Comparison of ENCODE assay signal across 8 mouse cellular contexts in the genomic region with DNA sequence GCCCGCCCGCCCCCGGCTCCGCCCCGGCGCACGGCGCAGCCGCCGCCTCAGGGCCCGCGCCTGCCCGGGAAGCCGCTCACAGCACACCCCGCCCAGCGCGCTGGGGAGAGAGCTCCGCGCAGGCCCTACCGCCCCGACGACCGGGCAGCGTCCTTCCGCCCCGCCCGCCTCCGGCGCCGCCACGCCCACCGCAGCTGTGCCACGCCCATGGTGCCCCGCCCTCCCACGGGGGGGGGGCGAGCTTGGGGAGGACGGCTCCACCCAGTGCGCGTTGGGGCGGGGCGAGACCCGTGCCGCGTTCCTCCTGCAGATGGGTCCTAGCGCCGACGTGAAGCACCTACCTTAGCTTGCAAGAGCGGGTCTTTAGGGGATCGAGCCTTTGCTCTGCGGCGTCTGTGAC. TPM values are rescaled to one million over a fixed set of nuclear protein-coding genes. Genes with fewer than 3 reads are reported as not detected.
DNase-seq lines count a peak whose midpoint lies in the region; ATAC-seq and TF ChIP-seq lines count a peak whose summit lies in the region.

TSS of gene Usp12 (minus strand) at position 154 of the 400 bp plus-strand sequence.

- ATAC-seq in forebrain, embryonic 16.5 days, result peak; percentile 97
- peak; percentile 97 for ATAC-seq in lung, embryonic 14.5 days (ENCODE audit: insufficient read depth)

- TF ChIP-seq CTCF in layer of hippocampus, adult 2 months (conservative IDR thresholded peaks at IDR 0.05), result no peak
- no peak for TF ChIP-seq CTCF in lung, embryonic 14.5 days (IDR thresholded peaks at IDR 0.05; ENCODE audit: low read depth)
- TF ChIP-seq CTCF in olfactory bulb, adult 2 months (IDR thresholded peaks at IDR 0.05; ENCODE audit: insufficient read depth, low read depth, low read length), result no peak
- peak; percentile 58; the same call in 1 of the 2 replicates for TF ChIP-seq CTCF in thymus, adult 2 months (IDR thresholded peaks at IDR 0.05; ENCODE audit: borderline replicate concordance, control insufficient read depth, extremely low read depth, insufficient read depth, low read length, poor library complexity)

- peak within 1 kb of the TSS; percentile 75 for H3K4me2 ChIP-seq in forebrain, embryonic 16.5 days (ENCODE audit: low read length)
- peak within 1 kb of the TSS; percentile 87 for H3K4me2 ChIP-seq in lung, embryonic 14.5 days

- H3K4me3 ChIP-seq in ES-E14 (ENCODE audit: insufficient read depth in 1 of 2, low read depth in 1 of 2, low read length in 2 of 2, poor library complexity in 1 of 2, severe bottlenecking in 1 of 2), result peak within 1 kb of the TSS; percentile 90 to 93
- H3K4me3 ChIP-seq in forebrain, embryonic 16.5 days (replicated peaks; ENCODE audit: low read length), result peak within 1 kb of the TSS; percentile 96
- H3K4me3 ChIP-seq in layer of hippocampus, adult 2 months, result peak within 1 kb of the TSS; percentile 83
- peak within 1 kb of the TSS; percentile 91 for H3K4me3 ChIP-seq in lung, embryonic 14.5 days (ENCODE audit: low read depth, low read length)
- peak within 1 kb of the TSS; percentile 99 for H3K4me3 ChIP-seq in olfactory bulb, adult 2 months (ENCODE audit: insufficient read depth, low read depth, low read length)
- H3K4me3 ChIP-seq in thymus, adult 2 months (ENCODE audit: control insufficient read depth, insufficient read depth, low read length), result peak within 1 kb of the TSS; percentile 91

- intact Hi-C loops in heart, postnatal 36 days (cut with DNase I), result loop anchor here (1.0 to 5.0 kb wide), 3 partner anchors 25 to 43 kb away; no protein-coding TSS in a partner anchor

- under 1% methylated on average over 31 of the region's 51 CpGs for WGBS in forebrain, embryonic 16.5 days
- WGBS in lung, embryonic 14.5 days, result 1% methylated on average over 44 of the region's 51 CpGs
- WGBS in olfactory bulb, adult 2 months, result 1% methylated on average over 48 of the region's 51 CpGs
- WGBS in thymus, adult 2 months, result 3% methylated on average over 50 of the region's 51 CpGs

- peak; percentile 86 for DNase-seq in ES-E14 (ENCODE audit: low read depth, low spot score)
- peak; percentile 97 for DNase-seq in cerebellum, adult 11-12 months
- DNase-seq in heart, postnatal 36 days, result peak; percentile 99 to 100
- DNase-seq in layer of hippocampus, adult 2 months (ENCODE audit: low spot score in 2 of 2), result peak; percentile 98 to 99
- DNase-seq in lung, embryonic 14.5 days, result peak; percentile 98
- peak; percentile 99 for DNase-seq in thymus, adult 2 months

- no peaks in the 10 kb centered on the region for H3K9me3 ChIP-seq in ES-E14 (ENCODE audit: control insufficient read depth, insufficient read depth, low read depth, low read length)
- H3K9me3 ChIP-seq in forebrain, embryonic 16.5 days (ENCODE audit: control insufficient read depth, low read length), result no peaks in the 10 kb centered on the region
- H3K9me3 ChIP-seq in lung, embryonic 14.5 days (ENCODE audit: low read depth, low read length), result no peaks in the 10 kb centered on the region

- TF ChIP-seq POLR2A in olfactory bulb, adult 2 months (IDR thresholded peaks at IDR 0.05; ENCODE audit: insufficient read depth, low read depth, low read length), result 0 out of 2 replicates have a peak, but pooled peaks have one; percentile 31
- TF ChIP-seq POLR2A in thymus, adult 2 months (IDR thresholded peaks at IDR 0.05; ENCODE audit: control insufficient read depth, extremely low read depth, insufficient read depth, low read length, poor library complexity), result 0 out of 2 replicates have a peak, but pooled peaks have one; percentile 40

- no peaks in the 10 kb centered on the region for H3K27me3 ChIP-seq in forebrain, embryonic 16.5 days (replicated peaks; ENCODE audit: control insufficient read depth, insufficient read depth, low read length)
- H3K27me3 ChIP-seq in lung, embryonic 14.5 days (ENCODE audit: insufficient read depth, low read length), result no peaks in the 10 kb centered on the region
- H3K27me3 ChIP-seq in thymus, adult 2 months (ENCODE audit: control insufficient read depth, insufficient read depth, low read length), result no peaks in the 10 kb centered on the region

- in situ Hi-C loops in ES-E14 (cut with MboI; ENCODE audit: low sequenced_read_pairs in 2 of 2, unreplicated experiment in 2 of 2), result no loop called here

- H3K36me3 ChIP-seq in ES-E14 (ENCODE audit: control insufficient read depth, insufficient read depth, low read length, poor library complexity, severe bottlenecking), result no peaks in the 10 kb centered on the region
- H3K36me3 ChIP-seq in forebrain, embryonic 16.5 days (ENCODE audit: control insufficient read depth, insufficient read depth), result no peaks in the 10 kb centered on the region
- H3K36me3 ChIP-seq in lung, embryonic 14.5 days (ENCODE audit: insufficient read depth), result no peaks in the 10 kb centered on the region
- H3K36me3 ChIP-seq in thymus, adult 2 months (ENCODE audit: control insufficient read depth, insufficient read depth, low read length), result no peaks in the 10 kb centered on the region

- H3K9ac ChIP-seq in ES-E14 (ENCODE audit: insufficient read depth, low read depth, low read length, poor library complexity, severe bottlenecking), result peak within 1 kb of the TSS; percentile 87
- H3K9ac ChIP-seq in forebrain, embryonic 16.5 days (replicated peaks; ENCODE audit: low read depth, low read length), result peak within 1 kb of the TSS; percentile 92
- peak within 1 kb of the TSS; percentile 91 for H3K9ac ChIP-seq in lung, embryonic 14.5 days

- H3K4me1 ChIP-seq in ES-E14 (ENCODE audit: control insufficient read depth in 2 of 2, insufficient read depth in 2 of 2, low read length in 2 of 2, poor library complexity in 1 of 2), result peaks cover 3 to 7% of the 10 kb centered on the region in 2 experiments; a peak in 3 of 4 replicates
- H3K4me1 ChIP-seq in forebrain, embryonic 16.5 days (replicated peaks; ENCODE audit: control insufficient read depth, insufficient read depth, low read length), result peaks cover 28% of the 10 kb centered on the region
- H3K4me1 ChIP-seq in lung, embryonic 14.5 days (ENCODE audit: insufficient read depth), result peaks cover 13% of the 10 kb centered on the region
- peaks cover 15% of the 10 kb centered on the region for H3K4me1 ChIP-seq in olfactory bulb, adult 2 months (ENCODE audit: control insufficient read depth, insufficient read depth, low read length)
- peaks cover 17% of the 10 kb centered on the region for H3K4me1 ChIP-seq in thymus, adult 2 months (replicated peaks; ENCODE audit: control insufficient read depth, insufficient read depth, low read length)

- peak within 1 kb of the TSS; percentile 50 for H3K27ac ChIP-seq in ES-E14 (ENCODE audit: insufficient read depth, low read depth, low read length, poor library complexity, severe bottlenecking)
- peak within 1 kb of the TSS; percentile 86 for H3K27ac ChIP-seq in forebrain, embryonic 16.5 days (ENCODE audit: low read length)
- peak within 1 kb of the TSS; percentile 92 for H3K27ac ChIP-seq in layer of hippocampus, adult 2 months
- H3K27ac ChIP-seq in lung, embryonic 14.5 days (ENCODE audit: low read depth), result peak within 1 kb of the TSS; percentile 93
- peak within 1 kb of the TSS; percentile 61 for H3K27ac ChIP-seq in olfactory bulb, adult 2 months (ENCODE audit: insufficient read depth, low read depth, low read length)
- H3K27ac ChIP-seq in thymus, adult 2 months (ENCODE audit: control insufficient read depth, insufficient read depth, low read length), result peak within 1 kb of the TSS; percentile 4; the same call in 1 of the 2 replicates

TF ChIP-seq in ES-E14, 5 proteins besides CTCF, POLR2A, EP300 and RAD21:
- TF ChIP-seq MAFK (IDR thresholded peaks at IDR 0.05; ENCODE audit: insufficient read depth, low read depth, low read length), result no peak
- peak; percentile 53; the same call in 1 of the 2 replicates for TF ChIP-seq HCFC1 (IDR thresholded peaks at IDR 0.05; ENCODE audit: borderline replicate concordance, insufficient read depth, low read length)

RNA-seq across cellular contexts. Expression of gene Usp12, which starts in this region (rescaled TPM):
- 20.6 and 25.4 TPM in 2 replicates for total RNA-seq in ES-E14 (2012; rRNA removed)
- 16.9 and 17.5 TPM in 2 replicates for polyA plus RNA-seq in forebrain, embryonic 16.5 days (2015; fragmentation: Nextera tagmentation; extraction: Ambion mirVana)
- total RNA-seq in heart, postnatal 36 days (2021), result 10 to 100 TPM; 15.5 to 17.1 TPM
- total RNA-seq in layer of hippocampus, adult 2 months (2021), result 10 to 100 TPM; 58.4 to 62.5 TPM
- 11.6 and 13.7 TPM in 2 replicates for polyA plus RNA-seq in lung, embryonic 14.5 days (2014; fragmentation: Nextera tagmentation; extraction: Ambion mirVana)
- not detected in 2 replicates for polyA plus RNA-seq in olfactory bulb, adult 2 months (2012; ENCODE audit: insufficient read depth, insufficient read length, low replicate concordance, missing spikeins)
- polyA plus RNA-seq in thymus, adult 2 months (2012; rRNA removed), result 13.1 and 13.7 TPM in 2 replicates

Comparison
In these comparisons a context has a peak if more than half of its experiments do, and no peak if none do; other contexts are left out.
1. Peak in every context shown above with its lines: DNase-seq, ATAC-seq, H3K4me3 ChIP-seq and H3K27ac ChIP-seq.
2. RNA of gene Usp12 (polyA plus RNA-seq): 16.9 to 17.5 TPM in forebrain, embryonic 16.5 days, 11.6 to 13.7 TPM in lung, embryonic 14.5 days and 13.1 to 13.7 TPM in thymus, adult 2 months; not detected in olfactory bulb, adult 2 months; every median in the first group is over 10 times any median in the second.
3. H3K27ac ChIP-seq: peak in every context shown above with its lines; median percentile 93 in lung, embryonic 14.5 days; 92 in layer of hippocampus, adult 2 months; 86 in forebrain, embryonic 16.5 days; 61 in olfactory bulb, adult 2 months; 50 in ES-E14; 4 in thymus, adult 2 months.